Mouse (Mus musculus) layer of hippocampus, adult 2 months (tissue): ENCODE measurements around the gene Ncapg. TPM values are rescaled to one million over a fixed set of nuclear protein-coding genes. Genes with fewer than 3 reads are reported as not detected.

Experiments used
- DNase-seq, 2 experiments: peaks; one replicate each; pipeline ENCODE4 v3.0.0; 2022; ENCODE audit warnings: low spot score in 2 of 2
- H3K27ac ChIP-seq: fragments of 200-600 bp; 2 replicates; pipeline ENCODE4 v1.8.1; 2022
- H3K4me3 ChIP-seq: fragments of 200-600 bp; 2 replicates; pipeline ENCODE4 v1.8.1; 2022; ENCODE audit warnings: mild to moderate bottlenecking
- CTCF ChIP-seq: fragments of 200-600 bp; conservative IDR thresholded peaks from 2 replicates; pipeline ENCODE4 v1.8.1; 2022; ENCODE audit warnings: antibody characterized with exemption, mild to moderate bottlenecking, moderate library complexity
- total RNA-seq, 2 experiments: library from RNA; stranded (reverse); gene quantifications; 2 replicates each; pipeline ENCODE4 v1.2.3; 2021

Ncapg gene
- total RNA-seq, 2 experiments from 2014 or later: 0.32 to 0.79 TPM

GRCm38 (mm10) chr5:45670894-45671494 lies 1.3 kb downstream of the Ncapg start:
- Histone ChIP-seq H3K4me3 (no peak overlapping the region), H3K27ac (no peak overlapping the region)
- TF ChIP-seq CTCF: no peak

GRCm38 (mm10) chr5:45675032-45675431 lies 5.3 kb downstream of the Ncapg start:
- no peak for DNase-seq
- no peak for TF ChIP-seq CTCF
- Histone ChIP-seq H3K27ac (no peak overlapping the region), H3K4me3 (no peak overlapping the region)

More at GRCm38 (mm10) chr5:45670894-45671494, 1.3 kb downstream of the Ncapg start:
- DNase-seq: no peak

- no peak for TF ChIP-seq CTCF
- no peak overlapping the region for H3K4me3 ChIP-seq
- DNase-seq: no peak
- H3K27ac ChIP-seq: no peak overlapping the region
These were observed 7.9 kb downstream of the Ncapg start for GRCm38 (mm10) chr5:45677639-45678038.

DNA sequence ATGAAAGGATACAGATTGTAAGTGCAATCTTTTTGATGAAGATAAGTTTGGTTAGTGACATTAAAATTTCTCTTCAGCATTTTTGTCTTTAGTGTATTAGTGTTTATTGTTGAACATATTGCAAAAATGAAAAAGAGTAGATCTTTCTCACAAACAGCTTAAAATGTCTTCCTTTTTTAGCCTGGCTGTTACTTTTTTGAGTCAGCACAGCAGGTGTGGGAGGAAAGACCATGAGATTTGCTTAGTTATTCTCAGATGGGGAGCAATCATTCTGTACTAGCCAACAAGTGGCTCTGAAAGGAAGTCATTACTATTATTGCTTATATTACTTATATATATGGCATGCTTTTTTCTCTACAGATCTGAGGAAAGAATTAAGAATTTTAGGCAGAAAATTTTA lies 10.2 kb downstream of the Ncapg start:
- TF ChIP-seq CTCF: no peak
- DNase-seq: no peak
- Histone ChIP-seq H3K27ac (no peak overlapping the region), H3K4me3 (no peak overlapping the region)

DNA sequence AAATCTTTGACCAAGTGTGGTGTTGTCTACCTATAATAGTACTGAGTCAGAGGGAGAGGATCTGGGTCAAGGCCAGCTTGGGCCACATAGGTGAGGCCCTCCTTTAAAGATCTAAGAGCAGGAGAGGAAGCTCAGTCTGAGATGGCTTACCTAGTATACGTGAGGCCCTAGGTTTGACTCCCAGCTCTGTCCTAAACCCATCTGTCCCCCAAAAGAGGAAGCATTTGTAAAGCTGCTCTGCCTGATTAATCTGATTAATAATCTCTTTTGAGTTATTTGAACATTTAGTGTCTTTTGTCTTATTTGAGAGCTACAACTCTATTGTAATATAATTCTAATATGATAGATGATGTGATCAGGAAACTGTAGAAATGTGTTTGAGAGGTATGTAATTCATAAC lies 13.7 kb downstream of the Ncapg start:
- no peak for DNase-seq
- Histone ChIP-seq H3K27ac (no peak overlapping the region), H3K4me3 (no peak overlapping the region)
- no peak for TF ChIP-seq CTCF

DNA sequence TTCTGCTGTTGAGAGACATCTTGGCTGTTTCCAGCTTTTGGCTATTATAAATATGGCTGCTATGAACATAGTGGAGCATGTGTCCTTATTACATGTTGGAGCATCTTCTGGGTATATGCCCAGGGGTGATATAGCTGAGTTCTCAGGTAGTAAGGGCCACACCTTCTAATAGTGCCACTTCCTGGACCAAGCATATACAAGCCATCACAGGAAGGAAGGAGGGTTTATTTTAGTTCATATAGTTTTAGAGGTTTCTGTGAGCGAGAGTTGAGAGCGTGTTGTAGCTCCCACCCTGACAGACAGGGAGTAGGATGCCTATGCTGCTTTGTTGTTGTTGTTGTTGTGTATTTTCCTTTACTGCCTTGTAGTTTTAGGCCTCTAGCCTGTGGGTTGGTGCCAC lies 15.5 kb downstream of the Ncapg start:
- H3K27ac ChIP-seq: no peak overlapping the region
- no peak for DNase-seq
- TF ChIP-seq CTCF: no peak
- no peak overlapping the region for H3K4me3 ChIP-seq

DNA sequence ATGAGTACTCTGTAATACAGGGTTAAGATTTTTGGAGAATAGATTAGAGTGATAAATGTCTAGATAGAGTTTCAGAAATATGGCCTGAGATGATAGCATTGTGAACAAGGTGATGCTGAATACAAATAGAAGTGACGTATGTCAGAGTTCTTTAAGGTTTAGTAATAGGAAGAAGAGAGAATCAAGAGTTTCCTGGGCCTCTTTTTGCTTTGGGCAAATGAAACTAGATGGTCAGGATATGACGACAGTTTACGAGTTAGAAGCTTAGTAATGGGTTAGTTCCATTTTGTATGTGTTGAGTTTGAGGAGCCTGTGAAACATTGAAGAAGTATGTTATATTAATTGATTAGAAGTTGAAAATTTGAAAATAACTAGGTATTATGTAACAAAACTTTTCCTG lies 16.5 kb downstream of the Ncapg start:
- Histone ChIP-seq H3K4me3 (no peak overlapping the region), H3K27ac (no peak overlapping the region)
- no peak for DNase-seq
- no peak for TF ChIP-seq CTCF

DNA sequence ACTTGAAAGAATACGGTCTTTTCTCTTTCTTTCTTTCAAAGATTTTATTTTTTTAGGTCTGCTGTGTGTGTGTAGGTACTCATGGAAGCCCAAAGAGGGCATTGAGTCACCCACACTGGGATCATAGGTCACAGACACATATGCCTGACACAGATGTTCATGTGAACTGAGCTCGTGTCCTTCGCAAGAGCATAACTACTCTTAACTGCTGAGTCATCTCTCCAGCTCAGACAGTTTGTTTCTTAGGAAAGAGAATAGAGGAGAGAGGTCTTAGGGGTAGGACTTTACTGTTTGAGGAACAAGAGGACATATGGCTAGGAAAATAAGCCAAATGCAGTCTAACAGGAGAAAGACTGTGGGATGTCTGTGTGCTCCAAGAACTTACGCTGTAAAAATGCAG lies 19.4 kb downstream of the Ncapg start:
- no peak overlapping the region for H3K4me3 ChIP-seq
- no peak for DNase-seq
- no peak for TF ChIP-seq CTCF
- H3K27ac ChIP-seq: no peak overlapping the region

DNA sequence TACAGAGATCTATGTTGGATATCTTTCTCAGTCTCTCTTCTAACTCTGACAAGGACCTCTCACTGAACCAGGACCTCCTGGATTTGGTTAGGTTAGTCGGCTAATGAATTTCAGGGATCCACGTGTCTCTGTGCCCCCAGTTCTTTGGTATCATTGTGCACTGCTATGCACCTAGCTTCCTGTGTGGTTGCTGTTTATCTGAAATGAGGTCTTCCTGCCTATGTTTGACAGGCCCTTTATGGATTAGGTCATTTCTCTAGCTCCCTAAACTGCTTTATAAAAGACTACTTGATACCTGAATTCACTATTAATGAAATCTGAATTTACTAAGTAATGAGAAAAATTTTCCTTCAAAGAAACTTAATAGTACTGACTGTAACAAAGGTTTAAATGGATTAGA lies 21.1 kb downstream of the Ncapg start:
- no peak overlapping the region for H3K4me3 ChIP-seq
- TF ChIP-seq CTCF: no peak
- no peak for DNase-seq
- H3K27ac ChIP-seq: no peak overlapping the region

- no peak for DNase-seq
- no peak overlapping the region for H3K4me3 ChIP-seq
- no peak for TF ChIP-seq CTCF
- no peak overlapping the region for H3K27ac ChIP-seq
These were observed 22.0 kb downstream of the Ncapg start for GRCm38 (mm10) chr5:45691678-45692077.

DNA sequence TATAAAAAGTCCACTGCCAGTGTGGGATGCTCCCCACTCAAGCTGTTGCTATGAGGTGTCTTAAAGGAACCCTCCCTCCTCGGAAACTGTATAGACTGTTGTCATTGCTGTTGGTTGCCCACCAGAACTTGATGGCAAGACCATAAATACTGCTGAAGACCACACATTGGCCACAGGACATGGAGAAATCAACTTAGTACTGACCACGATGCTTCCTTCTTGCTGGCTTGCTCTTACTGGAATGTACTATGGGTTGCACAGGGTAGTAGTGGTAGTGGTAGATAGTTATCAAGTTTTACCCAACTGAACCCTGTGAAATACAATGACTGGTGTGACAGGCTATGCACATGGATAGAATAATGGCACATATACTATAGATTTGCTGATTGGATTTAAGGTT lies 37.1 kb downstream of the Ncapg start:
- TF ChIP-seq CTCF: no peak
- DNase-seq: no peak
- H3K4me3 ChIP-seq: no peak overlapping the region
- no peak overlapping the region for H3K27ac ChIP-seq

GRCm38 (mm10) chr5:45709653-45710052 lies 39.9 kb downstream of the Ncapg start:
- no peak for DNase-seq
- no peak overlapping the region for H3K27ac ChIP-seq
- H3K4me3 ChIP-seq: no peak overlapping the region
- no peak for TF ChIP-seq CTCF

GRCm38 (mm10) chr5:45718848-45719488 lies 49.2 kb downstream of the Ncapg start:
- no peak for TF ChIP-seq CTCF
- Histone ChIP-seq H3K27ac (no peak overlapping the region), H3K4me3 (no peak overlapping the region)
- no peak for DNase-seq

GRCm38 (mm10) chr5:45733751-45734150 lies 64.0 kb downstream of the Ncapg start:
- no peak overlapping the region for H3K27ac ChIP-seq

More at GRCm38 (mm10) chr5:45733751-45734150, 64.0 kb downstream of the Ncapg start:
- no peak overlapping the region for H3K4me3 ChIP-seq
- TF ChIP-seq CTCF: no peak
- DNase-seq: no peak
